Mouse (Mus musculus): ENCODE measurements around the gene Col13a1. TPM values are rescaled to one million over a fixed set of nuclear protein-coding genes. Genes with fewer than 3 reads are reported as not detected.

Col13a1 gene
- total and polyA plus RNA-seq, 3 experiments, result not detected

DNA sequence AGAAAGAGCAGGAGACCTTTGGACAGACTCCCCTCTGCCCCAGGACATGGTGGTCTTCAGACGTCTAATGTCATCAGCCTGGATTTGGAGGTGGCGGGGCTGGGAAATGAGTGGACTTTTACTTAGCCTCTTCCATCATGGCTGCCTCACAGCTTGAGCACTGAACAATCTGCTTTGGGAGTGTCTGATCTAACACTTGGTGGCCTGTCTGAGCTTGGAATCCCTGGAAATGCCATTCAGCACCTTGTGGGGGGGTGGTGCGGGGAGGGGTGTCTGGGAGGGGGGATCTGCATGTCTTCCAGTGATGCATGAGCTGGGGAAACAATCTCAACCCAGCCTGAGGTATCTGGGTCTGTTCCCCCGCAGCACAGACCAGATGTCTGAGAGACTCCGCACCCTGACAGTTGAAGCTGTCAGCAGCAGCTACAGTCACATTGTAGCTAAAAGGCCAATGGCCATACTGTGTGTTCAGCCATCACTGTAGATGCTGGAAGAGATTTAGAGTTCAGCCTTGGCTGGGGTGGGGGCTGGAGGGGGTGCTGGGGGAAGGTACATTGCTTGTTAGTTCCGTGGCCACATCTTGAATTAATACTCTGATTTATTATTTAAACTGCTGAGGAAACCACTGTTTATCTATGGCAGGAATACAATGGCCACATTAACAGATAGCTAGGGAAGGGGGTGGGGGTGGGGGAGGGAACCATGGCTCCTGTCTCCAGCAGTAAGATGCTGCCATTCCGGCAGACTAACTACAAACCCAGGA lies 155.8 kb downstream of the Col13a1 start:
- dilution Hi-C loops (cut with MboI; ENCODE audit: extremely low pct_ligation_motif_present, extremely low pct_unique_long_range_greater_than_20kb, low sequenced_read_pairs) (no loop called here), in situ Hi-C loops (cut with MboI; ENCODE audit: low pct_ligation_motif_present, low pct_unique_long_range_greater_than_20kb, low sequenced_read_pairs) (no loop called here)
- Histone ChIP-seq H3K9me3 (replicated peaks; ENCODE audit: low read length) (no peaks in the 10 kb centered on the region), H3K36me3 (replicated peaks in 1 of 2; ENCODE audit: control insufficient read depth in 1 of 2, insufficient read depth in 1 of 2, low read length in 1 of 2) (no peaks in the 10 kb centered on the region), H3K27me3 (replicated peaks) (no peaks in the 10 kb centered on the region), H3K79me2 (replicated peaks; ENCODE audit: control insufficient read depth, extremely low read depth, insufficient read depth, poor library complexity, severe bottlenecking) (no peaks in the 10 kb centered on the region), H3K9ac (ENCODE audit: insufficient read depth, low read depth) (no peak overlapping the region), H3K4me1 (ENCODE audit: control insufficient read depth in 1 of 2, insufficient read depth in 2 of 2) (peaks cover 13 to 42% of the 10 kb centered on the region in 2 experiments), H3K4me3 (replicated peaks in 1 of 3; ENCODE audit: low read depth in 2 of 3, low read length in 2 of 3, poor library complexity in 1 of 3) (no peak overlapping the region), H3K27ac (ENCODE audit: insufficient read depth, low read depth) (no peak overlapping the region), H3K4me2 (ENCODE audit: insufficient read depth, low read depth, poor library complexity, severe bottlenecking) (no peak overlapping the region)
- no peak for DNase-seq (ENCODE audit: extremely low read depth)
- TF ChIP-seq TCF12 (IDR thresholded peaks at IDR 0.05; ENCODE audit: low read depth, low read length), result no peak
- TF ChIP-seq GABPA (IDR thresholded peaks at IDR 0.05; ENCODE audit: insufficient replicate concordance, low read depth, low read length), result no peak
- no peak for TF ChIP-seq RCOR1 (conservative IDR thresholded peaks at IDR 0.05; ENCODE audit: low read depth, low read length)
- no peak for TF ChIP-seq POLR2A (IDR thresholded peaks at IDR 0.05; ENCODE audit: low read depth, low read length)
- TF ChIP-seq NELFE (IDR thresholded peaks at IDR 0.05; ENCODE audit: low read depth, low read length), result no peak
- TF ChIP-seq CHD1 (IDR thresholded peaks at IDR 0.05; ENCODE audit: low read depth, low read length), result no peak
- no peak for TF ChIP-seq ELF1 (IDR thresholded peaks at IDR 0.05; ENCODE audit: low read depth, low read length)
- TF ChIP-seq RAD21 (IDR thresholded peaks at IDR 0.05; ENCODE audit: low read depth, low read length), result no peak
- no peak for TF ChIP-seq JUN (IDR thresholded peaks at IDR 0.05; ENCODE audit: insufficient read depth, low read depth, low read length)

DNA sequence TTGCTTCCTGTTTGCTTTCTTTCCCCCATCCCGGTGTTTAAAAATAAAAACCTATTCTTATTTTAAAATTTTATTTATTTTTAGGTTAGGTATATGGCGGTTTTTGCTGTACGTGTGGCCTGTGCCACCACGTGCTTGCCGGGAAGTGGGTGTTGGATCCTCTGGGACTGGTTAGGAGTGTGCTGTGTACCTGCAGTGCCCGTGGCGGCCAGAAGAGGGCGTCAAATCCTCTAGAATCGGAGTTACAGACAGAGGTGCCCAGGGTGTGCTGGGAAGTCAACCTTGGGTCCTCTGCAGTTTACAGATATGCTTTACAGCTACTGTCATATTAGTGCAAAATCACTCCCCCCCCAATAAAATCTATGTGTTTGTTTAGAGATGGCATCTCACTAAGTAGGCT lies 158.9 kb downstream of the Col13a1 start:
- Histone ChIP-seq H3K36me3 (replicated peaks in 1 of 2; ENCODE audit: control insufficient read depth in 1 of 2, insufficient read depth in 1 of 2, low read length in 1 of 2) (no peaks in the 10 kb centered on the region), H3K79me2 (replicated peaks; ENCODE audit: control insufficient read depth, extremely low read depth, insufficient read depth, poor library complexity, severe bottlenecking) (no peaks in the 10 kb centered on the region), H3K4me3 (replicated peaks in 1 of 3; ENCODE audit: low read depth in 2 of 3, low read length in 2 of 3, poor library complexity in 1 of 3) (no peak overlapping the region), H3K9me3 (replicated peaks; ENCODE audit: low read length) (no peaks in the 10 kb centered on the region), H3K9ac (ENCODE audit: insufficient read depth, low read depth) (no peak overlapping the region), H3K27me3 (replicated peaks) (no peaks in the 10 kb centered on the region), H3K27ac (ENCODE audit: insufficient read depth, low read depth) (no peak overlapping the region), H3K4me1 (ENCODE audit: control insufficient read depth in 1 of 2, insufficient read depth in 2 of 2) (peaks cover 0 to 14% of the 10 kb centered on the region in 2 experiments), H3K4me2 (ENCODE audit: insufficient read depth, low read depth, poor library complexity, severe bottlenecking) (no peak overlapping the region)
- no peak for TF ChIP-seq KAT2A (IDR thresholded peaks at IDR 0.05; ENCODE audit: insufficient replicate concordance, low read length)
- TF ChIP-seq CTCF (conservative IDR thresholded peaks at IDR 0.05 in 1 of 2, IDR thresholded peaks at IDR 0.05 in 1 of 2; ENCODE audit: low read depth in 2 of 2, low read length in 2 of 2), result peak; percentile 4 to 37; a peak in 2 of 4 replicates
- TF ChIP-seq IRF4 (IDR thresholded peaks at IDR 0.05; ENCODE audit: low read depth, low read length), result no peak
- no peak for TF ChIP-seq TCF12 (IDR thresholded peaks at IDR 0.05; ENCODE audit: low read depth, low read length)
- no peak for TF ChIP-seq ZC3H11A (IDR thresholded peaks at IDR 0.05; ENCODE audit: low read depth, low read length)
- TF ChIP-seq CHD2 (IDR thresholded peaks at IDR 0.05; ENCODE audit: low read length), result no peak
- TF ChIP-seq POLR2A (IDR thresholded peaks at IDR 0.05; ENCODE audit: low read depth, low read length), result no peak
- no peak for TF ChIP-seq SMC3 (IDR thresholded peaks at IDR 0.05; ENCODE audit: low read depth, low read length)
- no peak for TF ChIP-seq MEF2A (IDR thresholded peaks at IDR 0.05; ENCODE audit: borderline replicate concordance, low read depth, low read length)
- no peak for TF ChIP-seq USF2 (conservative IDR thresholded peaks at IDR 0.05; ENCODE audit: low read depth, low read length)
- TF ChIP-seq RAD21 (IDR thresholded peaks at IDR 0.05; ENCODE audit: low read depth, low read length), result peak; percentile 18
- TF ChIP-seq NELFE (IDR thresholded peaks at IDR 0.05; ENCODE audit: low read depth, low read length), result no peak
- TF ChIP-seq RCOR1 (conservative IDR thresholded peaks at IDR 0.05; ENCODE audit: low read depth, low read length), result no peak
- no peak for TF ChIP-seq JUND (conservative IDR thresholded peaks at IDR 0.05; ENCODE audit: low read depth, low read length)
- TF ChIP-seq MXI1 (IDR thresholded peaks at IDR 0.05; ENCODE audit: low read depth, low read length), result no peak
- TF ChIP-seq BHLHE40 (IDR thresholded peaks at IDR 0.05; ENCODE audit: low read depth, low read length), result no peak
- no peak for DNase-seq (ENCODE audit: extremely low read depth)
- in situ Hi-C loops (cut with MboI; ENCODE audit: low pct_ligation_motif_present, low pct_unique_long_range_greater_than_20kb, low sequenced_read_pairs), result no loop called here
- dilution Hi-C loops (cut with MboI; ENCODE audit: extremely low pct_ligation_motif_present, extremely low pct_unique_long_range_greater_than_20kb, low sequenced_read_pairs), result no loop called here
